Mouse (Mus musculus): ENCODE measurements around the gene Elmod3. TPM values are rescaled to one million over a fixed set of nuclear protein-coding genes. Genes with fewer than 3 reads are reported as not detected.

Elmod3 gene
- total RNA-seq, 2 experiments from 2014 or later, result 6.1 to 9.5 TPM

GRCm38 (mm10) chr6:72581625-72582382 is 16.4 kb downstream of the Elmod3 start:
- intact Hi-C loops (cut with DNase I), result no loop called here
- DNase-seq, result peak in 1 of 2 experiments; percentile 36

DNA sequence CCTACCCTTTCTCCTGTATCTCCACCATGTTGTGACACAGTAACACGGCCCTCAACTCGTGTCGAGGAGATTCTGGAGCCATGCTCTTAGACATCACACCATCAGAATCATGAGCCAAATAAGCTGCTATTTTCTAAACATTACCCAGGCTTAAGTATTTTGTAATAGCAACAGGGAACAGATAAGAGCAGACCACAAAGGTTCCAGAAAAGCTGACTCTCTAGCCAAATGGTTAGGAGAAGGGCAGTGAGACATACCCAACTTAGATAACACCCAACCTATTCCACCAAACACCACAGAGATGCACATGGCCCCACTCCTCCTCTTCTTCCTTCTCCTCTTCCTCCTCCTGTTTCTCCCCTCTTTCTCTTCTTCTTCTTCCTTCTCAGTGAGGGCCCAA is 22.2 kb downstream of the Elmod3 start:
- DNase-seq, result no peak
- intact Hi-C loops (cut with DNase I), result no loop called here

- DNase-seq, result no peak
- intact Hi-C loops (cut with DNase I), result no loop called here
Observed at GRCm38 (mm10) chr6:72571826-72572225, 26.4 kb downstream of the Elmod3 start.

DNA sequence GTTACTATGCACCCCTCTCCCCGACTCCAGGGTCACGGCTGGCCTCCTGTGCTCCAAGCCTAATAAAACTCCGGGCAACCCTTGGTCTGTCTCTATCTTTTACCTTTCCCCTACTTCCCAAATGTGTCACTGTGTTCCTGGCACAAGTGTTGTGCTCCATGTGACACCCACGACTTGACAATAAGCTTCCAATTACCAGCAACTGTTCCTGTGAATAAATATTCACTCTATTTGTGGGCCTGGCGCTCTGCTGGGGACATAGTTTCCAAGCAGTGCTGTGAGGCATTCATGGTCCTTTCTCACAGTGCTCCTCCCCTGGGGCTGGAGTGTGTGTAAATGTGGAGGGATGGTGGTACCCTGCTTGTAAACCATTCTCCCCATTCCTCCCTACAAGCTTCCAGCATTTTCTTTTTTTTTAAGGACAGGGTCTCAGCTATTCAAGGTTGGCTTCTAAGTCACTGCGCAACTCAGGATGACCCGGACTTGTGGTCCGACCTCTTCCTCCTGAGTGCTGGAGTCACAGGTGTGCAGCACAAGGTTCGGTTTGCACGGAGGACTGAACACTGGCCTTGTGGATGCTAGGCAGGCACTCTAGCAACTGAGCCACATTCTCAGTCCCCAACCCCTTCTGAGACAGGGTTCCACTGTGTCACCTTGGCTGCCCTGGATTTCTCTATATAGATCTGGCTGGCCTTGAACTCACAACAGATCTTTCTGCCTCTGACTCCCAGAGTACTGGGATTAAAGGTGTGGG is 27.4 kb downstream of the Elmod3 start:
- no peak for DNase-seq
- intact Hi-C loops (cut with DNase I), result no loop called here

GRCm38 (mm10) chr6:72568736-72569135 is 29.5 kb downstream of the Elmod3 start:
- intact Hi-C loops (cut with DNase I), result no loop called here
- DNase-seq, result no peak

DNA sequence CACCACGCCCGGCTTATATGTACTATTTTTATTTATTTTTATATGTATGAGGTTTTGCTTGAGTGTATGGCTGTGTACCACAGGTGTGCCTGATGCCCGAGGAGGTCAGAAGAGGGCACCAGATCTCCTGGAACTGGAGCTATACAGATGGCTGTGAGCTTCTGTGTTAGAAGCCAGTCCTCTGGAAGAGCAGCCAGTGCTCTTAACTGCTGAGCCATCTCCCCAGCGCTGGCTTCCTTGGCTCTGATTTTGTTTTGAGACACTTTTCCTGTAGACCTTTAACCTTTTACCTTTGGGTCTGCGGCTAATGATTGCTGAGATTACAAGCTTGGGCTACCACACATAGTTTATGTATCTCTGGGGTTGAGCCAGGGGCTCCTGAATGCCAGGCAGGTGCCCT is 30.7 kb downstream of the Elmod3 start:
- intact Hi-C loops (cut with DNase I), result no loop called here
- DNase-seq, result no peak

DNA sequence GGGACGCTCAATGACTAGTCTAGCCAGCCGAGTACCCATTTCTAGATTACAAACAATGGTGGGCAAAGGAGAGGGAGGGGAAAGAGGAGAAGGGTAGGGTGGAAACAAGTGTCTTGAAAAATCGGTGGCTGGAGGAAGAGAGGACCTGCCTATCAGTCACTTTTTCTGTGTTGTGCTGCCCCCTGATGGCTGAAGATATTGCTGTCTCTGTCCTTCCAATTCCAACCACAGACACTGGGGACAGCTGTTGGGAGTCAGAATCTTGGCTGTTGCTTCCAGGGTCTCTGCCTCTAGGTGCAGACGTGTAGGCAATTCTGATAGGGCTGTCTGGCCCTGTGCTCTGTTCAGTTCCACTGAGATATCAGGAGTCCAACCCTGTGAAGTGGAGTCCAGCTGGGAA is 32.2 kb downstream of the Elmod3 start:
- intact Hi-C loops (cut with DNase I), result loop anchor here (1.0 kb wide), 2 partner anchors 31 to 140 kb away; no protein-coding TSS in a partner anchor
- DNase-seq, result peak; percentile 70 to 81

DNA sequence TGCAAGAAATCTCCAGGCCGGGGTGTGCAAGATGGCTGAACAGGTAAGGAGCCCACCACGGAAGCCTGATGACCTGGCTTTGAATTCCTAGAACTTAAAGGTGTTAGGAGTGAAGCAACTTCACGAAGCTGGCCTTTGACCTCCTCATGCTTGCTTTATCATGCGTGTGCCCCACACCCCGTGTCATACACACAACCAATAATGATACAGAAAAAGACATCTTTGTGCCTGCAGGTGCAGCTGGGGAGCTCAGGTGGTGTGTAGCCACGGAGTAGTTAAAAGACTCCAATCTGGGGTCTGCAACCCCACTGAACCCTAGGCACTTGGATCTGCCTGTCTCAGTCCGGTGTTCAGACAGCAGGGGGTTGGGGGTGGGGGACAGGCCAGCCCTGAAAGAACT is 32.7 kb downstream of the Elmod3 start:
- no peak for DNase-seq
- intact Hi-C loops (cut with DNase I), result no loop called here

GRCm38 (mm10) chr6:72562894-72563293 is 35.3 kb downstream of the Elmod3 start:
- DNase-seq, result no peak

DNA sequence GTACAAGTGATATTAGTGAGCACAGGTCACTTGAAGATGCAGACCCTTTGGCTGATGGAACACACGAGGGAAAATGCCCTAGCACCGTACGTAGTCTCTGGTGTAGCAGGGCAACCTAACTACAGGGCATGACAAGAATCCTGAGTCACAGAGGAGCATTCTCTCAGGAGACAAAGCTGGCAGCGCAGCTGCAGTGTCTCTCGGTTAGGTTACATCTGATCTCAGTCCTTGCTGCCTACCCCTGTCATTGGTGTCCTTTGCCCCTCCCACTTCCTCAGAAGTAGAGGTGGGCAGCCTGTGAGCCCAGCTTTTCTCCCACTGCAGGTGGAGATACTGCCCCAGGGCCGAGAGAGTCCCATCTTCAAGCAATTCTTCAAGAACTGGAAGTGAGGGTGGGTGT is 35.7 kb downstream of the Elmod3 start:
- no peak for DNase-seq
- intact Hi-C loops (cut with DNase I), result no loop called here

More at GRCm38 (mm10) chr6:72562894-72563293, 35.3 kb downstream of the Elmod3 start:
- intact Hi-C loops (cut with DNase I), result no loop called here

DNA sequence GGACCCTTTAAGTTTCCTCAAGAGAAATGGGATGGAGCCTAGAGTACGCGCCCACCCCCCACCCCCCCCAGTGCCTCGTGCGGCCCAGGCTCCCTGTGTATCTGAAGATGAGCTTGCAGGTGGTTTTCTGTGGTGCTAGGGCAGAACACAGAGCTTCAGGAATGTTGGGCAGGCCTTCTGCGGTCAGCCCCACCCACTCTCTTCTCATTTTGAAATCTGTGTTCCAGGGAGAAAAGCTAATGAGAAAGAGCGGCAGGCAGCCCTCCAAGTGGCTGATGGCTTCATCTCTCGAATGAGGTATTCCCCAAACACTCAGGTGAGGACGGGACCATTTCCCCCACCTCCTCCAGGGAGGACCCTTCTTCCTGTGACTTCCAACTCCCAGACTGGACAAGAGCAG is 37.4 kb downstream of the Elmod3 start:
- intact Hi-C loops (cut with DNase I), result no loop called here
- no peak for DNase-seq

GRCm38 (mm10) chr6:72553079-72553412 is 45.2 kb downstream of the Elmod3 start:
- intact Hi-C loops (cut with DNase I), result no loop called here
- no peak for DNase-seq

GRCm38 (mm10) chr6:72552171-72553078 is 45.8 kb downstream of the Elmod3 start:
- intact Hi-C loops (cut with DNase I), result no loop called here
- peak; percentile 57 to 59 for DNase-seq

DNA sequence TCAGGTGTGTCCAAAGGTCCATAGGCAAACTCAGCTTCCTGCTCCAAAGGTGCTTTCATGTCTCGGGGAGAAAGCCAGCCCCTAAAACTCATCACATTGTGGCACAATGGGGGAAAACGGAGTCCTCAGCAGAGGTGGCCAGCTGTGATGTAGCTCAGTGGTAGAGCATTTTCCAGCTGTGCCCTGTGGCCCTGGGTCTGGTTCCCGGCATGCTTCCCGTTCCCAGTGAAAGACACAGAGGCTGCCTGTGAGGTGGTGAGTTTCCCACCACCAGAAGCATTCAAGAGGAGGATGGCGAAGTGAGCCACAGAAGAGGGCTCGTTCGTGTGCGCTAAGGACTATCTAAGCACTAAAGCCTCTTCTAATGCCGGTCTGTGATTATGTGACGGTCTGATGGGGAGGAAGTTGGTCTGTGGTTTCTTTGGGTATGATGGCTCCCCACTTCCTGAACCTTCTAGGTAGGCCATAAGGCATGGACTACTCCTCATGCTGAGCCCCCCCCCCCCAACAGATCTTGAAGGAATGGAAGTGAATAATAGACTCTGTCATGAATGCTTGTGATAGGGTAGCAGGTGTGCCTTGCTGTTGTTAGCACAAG is 47.6 kb downstream of the Elmod3 start:
- no peak for DNase-seq
- intact Hi-C loops (cut with DNase I), result no loop called here

GRCm38 (mm10) chr6:72550025-72550424 is 48.2 kb downstream of the Elmod3 start:
- DNase-seq, result no peak
- intact Hi-C loops (cut with DNase I), result no loop called here

GRCm38 (mm10) chr6:72549041-72549580 is 49.1 kb downstream of the Elmod3 start:
- intact Hi-C loops (cut with DNase I), result no loop called here

GRCm38 (mm10) chr6:72547862-72548261 is 50.4 kb downstream of the Elmod3 start:
- intact Hi-C loops (cut with DNase I), result no loop called here
- DNase-seq, result no peak

More at GRCm38 (mm10) chr6:72549041-72549580, 49.1 kb downstream of the Elmod3 start:
- peak in 1 of 2 experiments; percentile 61 for DNase-seq

DNA sequence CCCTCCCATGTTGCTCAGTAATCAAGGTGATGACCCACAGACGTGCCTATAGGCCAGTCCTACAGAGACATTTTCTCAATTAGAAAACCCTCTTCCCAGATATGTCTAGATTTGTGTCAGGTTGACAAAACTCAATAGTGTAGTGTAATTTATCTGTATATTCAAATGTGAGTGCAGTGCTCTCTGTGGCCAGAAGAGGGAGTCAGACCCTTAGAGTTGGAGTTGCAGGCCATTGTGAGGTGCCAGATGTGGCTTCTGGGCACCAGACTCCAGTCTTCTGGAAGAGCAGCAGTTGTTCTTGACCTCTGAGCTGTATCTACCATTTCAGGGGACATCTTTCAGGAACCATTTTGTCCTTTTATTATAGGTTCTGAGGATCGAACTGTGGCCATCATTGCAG is 51.1 kb downstream of the Elmod3 start:
- intact Hi-C loops (cut with DNase I), result no loop called here
- no peak for DNase-seq

GRCm38 (mm10) chr6:72545377-72545776 is 52.8 kb downstream of the Elmod3 start:
- intact Hi-C loops (cut with DNase I), result no loop called here
- no peak for DNase-seq

GRCm38 (mm10) chr6:72544283-72544987 is 53.8 kb downstream of the Elmod3 start, which contains the start of gene Capg:
Gene Capg (plus strand): TSS chr6:72544391.
- intact Hi-C loops (cut with DNase I), result no loop called here
- DNase-seq, result peak; percentile 53 to 56
